Mouse (Mus musculus) cerebellum, adult 2 months (tissue): ENCODE measurements at regions not wholly inside any gene's neighbourhood (a gene's known extent, or its start where the extent isn't known, plus 50 kb on each side); places are given as distances from the start of the nearest gene placed in this dataset.

Experiments used
- DNase-seq, 2 experiments: peaks; one replicate each; pipeline ENCODE4 v3.0.0; 2021
- H3K27ac ChIP-seq: fragments of 200-500 bp; 2 replicates; pipeline ENCODE4 v1.5.1; 2012; ENCODE audit warnings: low read length, control low read depth, inconsistent platforms; ENCODE audit not compliant: insufficient read depth
- H3K27me3 ChIP-seq: fragments of 200-500 bp; 2 replicates; pipeline ENCODE4 v1.6.1; 2012; ENCODE audit warnings: inconsistent platforms, mild to moderate bottlenecking, low read length, moderate library complexity; ENCODE audit not compliant: control insufficient read depth, insufficient read depth
- H3K4me1 ChIP-seq: fragments of 200-500 bp; 2 replicates; pipeline ENCODE4 v1.6.1; 2011; ENCODE audit warnings: low read length; ENCODE audit not compliant: control insufficient read depth, insufficient read depth
- H3K4me3 ChIP-seq: fragments of 200-500 bp; replicated peaks from 2 replicates; pipeline ENCODE3; 2011; ENCODE audit warnings: mild to moderate bottlenecking, low read depth, low read length, control low read depth; ENCODE audit not compliant: insufficient read depth
- CTCF ChIP-seq: fragments of 200-500 bp; IDR thresholded peaks from 2 replicates; pipeline ENCODE4 v1.5.1; 2011; ENCODE audit warnings: low read depth, mild to moderate bottlenecking, control low read depth, low read length, moderate library complexity, borderline replicate concordance; ENCODE audit not compliant: insufficient read depth
- POLR2A ChIP-seq: fragments of 200-500 bp; IDR thresholded peaks from 2 replicates; pipeline ENCODE4 v1.6.1; 2011; ENCODE audit warnings: low read length, control low read depth, borderline replicate concordance; ENCODE audit not compliant: insufficient read depth
- WGBS: fragments of 180-500 bp; shearing (Covaris S2); methylation state at CpG from one replicate; pipeline ENCODE4 v1.1.7; 2018; 5-methylcytosine and 5-hydroxymethylcytosine counted together

DNA sequence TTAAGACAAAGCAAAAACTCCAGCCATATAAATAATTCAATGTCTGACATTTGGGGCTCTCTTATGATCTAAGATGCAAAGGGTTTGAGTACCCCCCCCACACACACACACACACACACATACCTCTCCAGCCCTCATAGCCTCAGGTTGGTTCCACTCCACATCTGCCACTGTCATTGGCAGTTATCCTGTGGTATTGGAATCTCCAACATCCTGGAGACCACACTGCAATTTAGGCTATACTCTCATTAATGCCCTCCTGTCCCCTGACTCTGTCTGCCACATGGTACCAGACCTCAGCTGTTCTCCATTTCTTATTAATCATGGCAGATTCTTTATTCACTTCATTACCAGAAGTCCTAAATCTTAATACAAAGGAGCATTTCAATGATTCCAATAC is 293.3 kb downstream of the Dnajb9 start:
- Histone ChIP-seq H3K27me3 (no peaks in the 10 kb centered on the region), H3K4me1 (no peaks in the 10 kb centered on the region), H3K27ac (no peak overlapping the region), H3K4me3 (no peak overlapping the region)
- no peak for TF ChIP-seq CTCF
- no peak for DNase-seq

DNA sequence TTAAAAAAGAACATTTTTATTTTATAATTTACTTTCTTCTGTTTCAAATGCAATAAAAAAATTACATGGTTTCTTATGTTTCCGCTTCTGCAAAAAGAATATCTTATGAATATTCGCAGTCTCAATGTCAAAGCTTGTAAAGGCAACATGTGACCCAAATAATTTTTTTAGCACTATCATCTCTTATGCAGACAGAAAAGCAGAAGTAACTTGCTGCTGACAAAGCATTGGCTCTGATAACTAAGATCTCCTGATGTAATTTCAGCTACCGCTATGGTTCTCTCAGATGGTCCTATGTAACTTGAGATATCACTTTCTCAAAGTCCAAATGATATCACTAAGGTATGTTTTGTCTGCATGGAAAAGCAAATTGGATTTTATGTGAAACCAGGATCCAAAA is 310.9 kb downstream of the Dnajb9 start:
- no peak for TF ChIP-seq CTCF
- TF ChIP-seq POLR2A: no peak
- H3K4me1 ChIP-seq: no peaks in the 10 kb centered on the region
- no peaks in the 10 kb centered on the region for H3K27me3 ChIP-seq
- no peak overlapping the region for H3K27ac ChIP-seq
- 98% methylated on average over 3 of the region's 3 CpGs for WGBS
- H3K4me3 ChIP-seq: no peak overlapping the region
- DNase-seq: no peak

DNA sequence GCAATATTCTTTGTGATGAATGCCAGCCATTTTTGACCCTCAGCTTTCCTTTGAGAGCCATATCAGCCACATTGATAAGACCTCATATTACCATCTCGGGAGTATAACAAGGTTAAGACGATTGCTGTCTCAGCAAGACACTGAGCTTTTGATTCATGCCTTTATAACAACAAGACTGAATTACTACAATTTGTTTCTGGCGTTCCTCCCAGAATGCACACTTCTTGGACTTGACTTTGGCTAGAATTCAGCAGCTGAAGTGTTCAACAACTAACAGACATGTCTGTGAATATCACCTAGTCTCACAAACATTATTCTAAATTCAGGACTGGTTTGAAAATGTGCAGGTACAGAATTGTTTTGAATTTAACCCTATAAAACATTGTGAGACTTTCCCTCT is 324.5 kb downstream of the Dnajb9 start:
- Histone ChIP-seq H3K4me1 (no peaks in the 10 kb centered on the region), H3K27ac (no peak overlapping the region), H3K27me3 (no peaks in the 10 kb centered on the region), H3K4me3 (no peak overlapping the region)
- WGBS: 16% methylated on average over 3 of the region's 3 CpGs
- DNase-seq: no peak
- TF ChIP-seq CTCF (no peak), POLR2A (no peak)

DNA sequence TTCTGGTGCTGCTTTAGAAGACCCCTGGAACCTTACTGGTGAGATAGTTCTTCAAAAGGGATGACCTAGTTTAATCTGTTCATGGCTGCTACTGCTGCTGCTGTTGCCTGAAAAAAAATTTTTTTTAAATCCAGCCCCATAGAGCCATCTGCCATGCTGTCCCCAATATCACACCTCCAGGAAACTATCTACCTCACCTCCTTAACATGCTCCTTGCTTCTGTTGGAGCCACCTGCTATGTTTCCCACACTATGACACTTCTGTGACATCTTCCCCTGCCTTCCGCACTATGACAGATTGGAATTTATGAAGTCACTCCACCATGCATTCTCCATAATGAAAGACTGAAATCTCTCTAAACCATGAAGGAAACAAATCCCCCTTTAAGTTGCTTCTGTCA is 349.6 kb downstream of the Dnajb9 start:
- Histone ChIP-seq H3K27me3 (no peaks in the 10 kb centered on the region), H3K4me3 (no peak overlapping the region), H3K4me1 (no peaks in the 10 kb centered on the region), H3K27ac (no peak overlapping the region)
- WGBS: 89% methylated on average over 1 of the region's 1 CpGs
- TF ChIP-seq CTCF: no peak
- no peak for TF ChIP-seq POLR2A
- no peak for DNase-seq

DNA sequence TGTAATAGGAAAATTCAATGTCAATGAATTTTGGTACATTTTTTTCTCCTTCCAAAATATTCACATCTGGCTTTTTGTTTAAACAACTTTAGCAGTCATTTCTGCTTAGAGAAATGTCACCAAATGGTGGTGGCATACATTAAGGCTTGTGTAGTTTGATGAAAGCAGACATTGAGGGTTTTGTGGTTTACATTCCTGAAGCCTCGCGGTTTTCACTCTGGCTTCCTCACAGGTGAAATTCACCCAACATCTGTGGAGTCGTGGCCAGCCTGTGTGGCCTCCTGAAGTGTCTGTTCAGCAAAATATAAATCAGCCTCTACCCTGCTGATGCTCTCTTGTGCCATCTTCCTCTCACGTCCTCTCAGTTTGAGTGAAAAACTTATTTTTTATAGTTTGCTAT is 353.8 kb downstream of the Dnajb9 start:
- 83% methylated on average over 4 of the region's 4 CpGs for WGBS
- TF ChIP-seq POLR2A (no peak), CTCF (no peak)

DNA sequence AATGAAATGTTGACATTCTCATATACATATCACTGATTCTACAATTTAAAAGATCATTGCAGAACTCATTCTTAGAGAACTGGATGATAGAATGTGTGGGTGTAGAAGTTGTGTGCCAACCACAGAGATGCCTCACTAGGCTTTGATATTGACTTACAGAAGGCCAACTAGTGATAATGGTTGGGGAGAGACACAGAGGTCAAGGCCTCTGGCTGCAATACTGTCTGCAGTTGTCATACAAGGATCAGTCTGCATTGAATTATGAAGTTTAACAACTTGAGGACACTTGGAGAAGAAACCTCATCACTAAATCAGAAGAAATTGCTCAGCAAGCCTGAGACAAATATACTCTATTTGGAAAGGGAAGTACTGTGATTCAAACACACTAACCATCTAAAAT is 357.9 kb downstream of the Dnajb9 start:
- Histone ChIP-seq H3K4me1 (no peaks in the 10 kb centered on the region), H3K27ac (no peak overlapping the region), H3K27me3 (no peaks in the 10 kb centered on the region), H3K4me3 (no peak overlapping the region)
- DNase-seq: no peak
- TF ChIP-seq CTCF (no peak), POLR2A (no peak)

More for the DNA sequence above, 353.8 kb downstream of the Dnajb9 start:
- Histone ChIP-seq H3K27ac (no peak overlapping the region), H3K27me3 (no peaks in the 10 kb centered on the region), H3K4me3 (no peak overlapping the region), H3K4me1 (no peaks in the 10 kb centered on the region)
- no peak for DNase-seq

DNA sequence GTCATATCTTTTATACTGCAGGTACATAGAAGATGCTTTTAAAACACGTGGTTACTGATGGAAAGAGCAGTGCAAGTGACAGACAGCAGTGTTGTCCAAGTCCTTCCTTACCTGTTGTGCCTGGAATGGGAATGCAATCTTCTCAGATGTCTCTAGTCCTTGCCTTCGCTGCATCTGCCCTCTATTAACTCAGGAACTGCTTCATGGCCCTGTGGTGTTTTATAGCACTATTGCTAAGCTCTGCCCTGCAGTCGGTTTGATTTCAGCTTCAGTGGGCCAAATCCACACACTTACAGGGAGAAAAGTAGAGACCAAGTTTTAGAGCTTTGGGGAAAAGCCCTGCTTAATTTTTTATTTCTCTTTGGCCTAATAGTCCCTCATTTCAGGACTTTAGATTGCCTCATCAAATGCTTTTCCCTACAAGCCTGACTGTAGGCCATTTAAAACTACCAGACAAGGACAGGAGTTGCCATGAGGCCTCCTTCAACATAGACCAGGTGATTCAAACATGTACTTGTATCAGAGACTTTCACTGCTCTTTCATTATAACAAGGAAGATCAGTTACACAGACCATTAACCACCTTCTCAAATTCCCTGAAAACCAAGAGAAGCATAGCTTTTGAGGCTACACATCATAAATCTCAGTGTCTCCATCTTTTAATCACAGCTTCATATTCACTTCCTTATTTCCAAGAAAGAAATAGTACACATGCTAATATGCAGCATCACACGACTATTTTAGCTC is 358.7 kb downstream of the Dnajb9 start:
- Histone ChIP-seq H3K4me1 (no peaks in the 10 kb centered on the region), H3K4me3 (no peak overlapping the region), H3K27me3 (no peaks in the 10 kb centered on the region), H3K27ac (no peak overlapping the region)
- TF ChIP-seq POLR2A (no peak), CTCF (no peak)
- 65% methylated on average over 4 of the region's 4 CpGs for WGBS
- DNase-seq: no peak

DNA sequence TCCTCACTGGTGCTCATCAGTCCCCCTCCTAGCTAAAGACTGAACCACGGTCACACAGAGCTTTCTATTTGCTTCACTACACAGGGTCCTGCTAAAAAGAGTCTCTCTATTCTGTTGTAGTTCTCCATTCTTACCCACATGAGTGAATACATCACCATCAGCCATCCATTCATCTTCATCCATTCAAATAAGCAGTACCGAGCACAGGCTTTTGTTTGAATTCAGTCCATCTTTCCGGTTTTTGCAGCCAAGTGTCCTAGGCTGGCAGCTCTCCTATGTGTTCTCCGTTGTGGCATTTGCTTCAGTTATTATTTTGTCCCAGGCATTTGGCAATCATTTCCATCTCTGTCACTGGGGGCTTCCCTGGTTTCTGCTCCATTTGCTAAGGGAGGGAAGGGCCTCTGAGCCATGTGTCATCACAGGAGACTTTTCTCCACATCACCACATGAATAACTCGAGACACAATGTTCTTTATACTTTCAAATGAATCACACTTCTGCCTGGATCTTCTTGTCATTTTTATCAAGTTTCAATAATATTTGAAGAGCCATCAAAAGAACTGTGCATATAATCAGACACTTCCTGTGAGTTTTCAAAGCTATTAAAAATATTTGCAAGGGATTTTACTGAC is 366.1 kb downstream of the Dnajb9 start:
- no peak for DNase-seq
- no peaks in the 10 kb centered on the region for H3K4me1 ChIP-seq
- TF ChIP-seq POLR2A (no peak), CTCF (no peak)
- WGBS: 3% methylated on average over 5 of the region's 5 CpGs
- H3K27me3 ChIP-seq: no peaks in the 10 kb centered on the region
- no peak overlapping the region for H3K27ac ChIP-seq
- no peak overlapping the region for H3K4me3 ChIP-seq

DNA sequence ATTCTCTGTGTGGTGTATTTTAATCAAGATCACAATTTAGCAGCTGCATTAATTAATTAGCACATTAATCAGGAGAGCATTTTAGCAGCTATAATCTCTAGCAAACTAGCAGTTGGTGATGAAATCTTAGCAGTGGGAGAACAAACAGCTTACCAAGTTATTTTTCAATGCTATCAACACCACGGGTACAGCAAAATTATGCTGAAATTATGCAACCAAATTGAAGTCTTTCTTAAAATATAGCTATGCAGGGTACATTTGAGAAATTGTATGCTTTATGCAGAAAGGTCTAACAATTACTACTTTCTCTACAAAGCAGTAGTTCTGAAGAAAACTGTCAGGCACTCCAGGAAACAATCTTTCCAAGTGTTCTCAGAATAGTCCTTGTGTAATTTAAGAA is 378.1 kb downstream of the Dnajb9 start:
- Histone ChIP-seq H3K4me3 (no peak overlapping the region), H3K27me3 (no peaks in the 10 kb centered on the region), H3K4me1 (no peaks in the 10 kb centered on the region), H3K27ac (no peak overlapping the region)
- TF ChIP-seq POLR2A (no peak), CTCF (no peak)
- DNase-seq: no peak
- WGBS: 78% methylated on average over 1 of the region's 1 CpGs
